Mouse (Mus musculus): ENCODE results near the gene Polr1a. TPM values are rescaled to one million over a fixed set of nuclear protein-coding genes. Genes with fewer than 3 reads are reported as not detected.

Polr1a gene
- total RNA-seq, 2 experiments from 2014 or later = 31.8 to 31.9 TPM

- no peak for DNase-seq (ENCODE audit: extremely low spot score in 1 of 2, low spot score in 2 of 2)
- no peak for TF ChIP-seq CTCF (IDR thresholded peaks at IDR 0.05)
- Histone ChIP-seq H3K4me3 (no peak overlapping the region), H3K27ac (no peak overlapping the region)
- intact Hi-C loops (cut with DNase I) = no loop called here
Measured at GRCm38 (mm10) chr6:72007411-72008212, 98.8 kb downstream of the Polr1a start.

GRCm38 (mm10) chr6:72008213-72008655 is 99.4 kb downstream of the Polr1a start:
- no peak overlapping the region for H3K4me3 ChIP-seq
- no peak for TF ChIP-seq CTCF (IDR thresholded peaks at IDR 0.05)
- intact Hi-C loops (cut with DNase I) = no loop called here
- no peak overlapping the region for H3K27ac ChIP-seq
- DNase-seq (ENCODE audit: extremely low spot score in 1 of 2, low spot score in 2 of 2) = no peak

GRCm38 (mm10) chr6:72009454-72009853 is 100.6 kb downstream of the Polr1a start:
- intact Hi-C loops (cut with DNase I) = no loop called here
- no peak for TF ChIP-seq CTCF (IDR thresholded peaks at IDR 0.05)

GRCm38 (mm10) chr6:72014033-72014432 is 105.2 kb downstream of the Polr1a start:
- DNase-seq (ENCODE audit: extremely low spot score in 1 of 2, low spot score in 2 of 2) = no peak

More at GRCm38 (mm10) chr6:72009454-72009853, 100.6 kb downstream of the Polr1a start:
- no peak overlapping the region for H3K4me3 ChIP-seq
- no peak overlapping the region for H3K27ac ChIP-seq
- DNase-seq (ENCODE audit: extremely low spot score in 1 of 2, low spot score in 2 of 2) = no peak

GRCm38 (mm10) chr6:72018052-72018451 is 109.2 kb downstream of the Polr1a start:
- intact Hi-C loops (cut with DNase I) = no loop called here
- DNase-seq (ENCODE audit: extremely low spot score in 1 of 2, low spot score in 2 of 2) = no peak
- Histone ChIP-seq H3K27ac (no peak overlapping the region), H3K4me3 (no peak overlapping the region)
- TF ChIP-seq CTCF (IDR thresholded peaks at IDR 0.05) = no peak

More at GRCm38 (mm10) chr6:72014033-72014432, 105.2 kb downstream of the Polr1a start:
- TF ChIP-seq CTCF (IDR thresholded peaks at IDR 0.05) = no peak
- Histone ChIP-seq H3K27ac (peak overlapping the region; percentile 28; the same call in 1 of the 2 replicates), H3K4me3 (no peak overlapping the region)
- intact Hi-C loops (cut with DNase I) = no loop called here

GRCm38 (mm10) chr6:72025497-72025896 is 116.6 kb downstream of the Polr1a start:
- intact Hi-C loops (cut with DNase I) = no loop called here
- DNase-seq (ENCODE audit: extremely low spot score in 1 of 2, low spot score in 2 of 2) = no peak
- Histone ChIP-seq H3K4me3 (no peak overlapping the region), H3K27ac (no peak overlapping the region)
- no peak for TF ChIP-seq CTCF (IDR thresholded peaks at IDR 0.05)

- H3K4me3 ChIP-seq = no peak overlapping the region
- intact Hi-C loops (cut with DNase I) = no loop called here
- no peak overlapping the region for H3K27ac ChIP-seq
- DNase-seq (ENCODE audit: extremely low spot score in 1 of 2, low spot score in 2 of 2) = no peak
- no peak for TF ChIP-seq CTCF (IDR thresholded peaks at IDR 0.05)
Measured at GRCm38 (mm10) chr6:72028079-72028478, 119.2 kb downstream of the Polr1a start.

GRCm38 (mm10) chr6:72029674-72030073 is 120.8 kb downstream of the Polr1a start:
- no peak for DNase-seq (ENCODE audit: extremely low spot score in 1 of 2, low spot score in 2 of 2)
- no peak overlapping the region for H3K27ac ChIP-seq
- no peak overlapping the region for H3K4me3 ChIP-seq
- intact Hi-C loops (cut with DNase I) = no loop called here
- TF ChIP-seq CTCF (IDR thresholded peaks at IDR 0.05) = no peak

Other genes starting within 250 kb of the Polr1a start
- 10 to 100 TPM; 81.4 to 81.5 TPM for gene Reep1, start 201.5 kb upstream of the Polr1a start, total RNA-seq (2021)
- gene Mrpl35, start 82.1 kb upstream of the Polr1a start, total RNA-seq (2021) = 10 to 100 TPM; 27.8 to 29.6 TPM
- gene Immt, start 77.7 kb upstream of the Polr1a start, total RNA-seq (2021) = 100 to 1,000 TPM; 126 to 150 TPM
- gene Ptcd3, start 303 bp upstream of the Polr1a start, total RNA-seq (2021) = 10 to 100 TPM; 74.3 to 74.8 TPM
- 100 to 1,000 TPM; 162 to 163 TPM for gene St3gal5, start 188.5 kb downstream of the Polr1a start, total RNA-seq (2021)

Measured in left cerebral cortex, adult 2 months (tissue).